ENCODE assay signal across 22 mouse cellular contexts in genomic region chr6:117067541-117068305, GRCm38 (mm10).
DNase-seq lines count a peak whose midpoint lies in the region; ATAC-seq and TF ChIP-seq lines count a peak whose summit lies in the region.
"Had no signal": no experiment of that assay in that cellular context is flagged by ENCODE, and none has a peak within 500 bp of the region (broad histone marks: within the 10 kb centered on the region; RNA-seq: fewer than 3 reads in every experiment).

No protein-coding gene starts in this region.

- TF ChIP-seq CTCF in lung, postnatal 0 days (IDR thresholded peaks at IDR 0.05), result no peak

- H3K4me2 ChIP-seq in hindbrain, embryonic 14.5 days (replicated peaks), result no peak overlapping the region
- H3K4me2 ChIP-seq in embryonic facial prominence, embryonic 12.5 days (replicated peaks), result no peak overlapping the region
- H3K4me2 ChIP-seq in lung, postnatal 0 days (replicated peaks; ENCODE audit: low read depth, low read length), result no peak overlapping the region
- H3K4me2 ChIP-seq: hindbrain, embryonic 12.5 days; intestine, embryonic 15.5 days; liver, embryonic 12.5 days; midbrain, embryonic 13.5 days; neural tube, embryonic 12.5 days had no signal

- no peak for TF ChIP-seq EP300 in lung, postnatal 0 days (IDR thresholded peaks at IDR 0.05)

- no peaks in the 10 kb centered on the region for H3K4me1 ChIP-seq in hindbrain, embryonic 10.5 days (replicated peaks)
- no peaks in the 10 kb centered on the region for H3K4me1 ChIP-seq in hindbrain, embryonic 14.5 days (replicated peaks; ENCODE audit: control insufficient read depth, insufficient read depth, low read length)
- peaks cover 17% of the 10 kb centered on the region for H3K4me1 ChIP-seq in embryonic facial prominence, embryonic 12.5 days
- no peaks in the 10 kb centered on the region for H3K4me1 ChIP-seq in lung, postnatal 0 days (ENCODE audit: insufficient read depth, low read depth, low read length)
- H3K4me1 ChIP-seq: hindbrain, embryonic 12.5 days; intestine, embryonic 15.5 days; liver, embryonic 12.5 days; midbrain, embryonic 13.5 days; neural tube, embryonic 12.5 days had no signal

- no peak overlapping the region for H3K4me3 ChIP-seq in hindbrain, embryonic 10.5 days
- H3K4me3 ChIP-seq in hindbrain, embryonic 14.5 days (replicated peaks; ENCODE audit: low read length), result no peak overlapping the region
- no peak overlapping the region for H3K4me3 ChIP-seq in embryonic facial prominence, embryonic 12.5 days
- H3K4me3 ChIP-seq in lung, postnatal 0 days (ENCODE audit: low read depth, low read length), result no peak overlapping the region
- H3K4me3 ChIP-seq: heart, adult 2 months; hindbrain, embryonic 12.5 days; intestine, embryonic 15.5 days; liver, embryonic 12.5 days; midbrain, embryonic 13.5 days; neural tube, embryonic 12.5 days had no signal

- no peak overlapping the region for H3K27ac ChIP-seq in hindbrain, embryonic 10.5 days
- H3K27ac ChIP-seq in hindbrain, embryonic 14.5 days, result no peak overlapping the region
- peak overlapping the region; percentile 81 for H3K27ac ChIP-seq in embryonic facial prominence, embryonic 12.5 days
- no peak overlapping the region for H3K27ac ChIP-seq in lung, postnatal 0 days (ENCODE audit: low read length)
- H3K27ac ChIP-seq: heart, adult 2 months; hindbrain, embryonic 12.5 days; intestine, embryonic 15.5 days; liver, embryonic 12.5 days; macrophage; midbrain, embryonic 13.5 days; neural tube, embryonic 12.5 days had no signal

- H3K27me3 ChIP-seq in hindbrain, embryonic 10.5 days (ENCODE audit: insufficient read depth, poor library complexity, severe bottlenecking), result no peaks in the 10 kb centered on the region
- H3K27me3 ChIP-seq in hindbrain, embryonic 14.5 days (ENCODE audit: control insufficient read depth, insufficient read depth, low read length), result no peaks in the 10 kb centered on the region
- no peaks in the 10 kb centered on the region for H3K27me3 ChIP-seq in embryonic facial prominence, embryonic 12.5 days
- H3K27me3 ChIP-seq in lung, postnatal 0 days (replicated peaks; ENCODE audit: insufficient read depth, low read length), result no peaks in the 10 kb centered on the region
- H3K27me3 ChIP-seq: hindbrain, embryonic 12.5 days; intestine, embryonic 15.5 days; liver, embryonic 12.5 days; midbrain, embryonic 13.5 days; neural tube, embryonic 12.5 days had no signal

- peak; percentile 32 for DNase-seq in hindbrain, embryonic 10.5 days (ENCODE audit: low spot score)
- DNase-seq in hindbrain, embryonic 14.5 days (ENCODE audit: low spot score), result no peak
- peak; percentile 63 for DNase-seq in hindlimb bud, embryonic 11.5 days (ENCODE audit: extremely low spot score, low read depth, low spot score)
- DNase-seq in mesoderm, embryonic 11.5 days (ENCODE audit: low read depth, low spot score), result peak; percentile 38
- no peak for DNase-seq in frontal cortex, postnatal 36 days (ENCODE audit: low spot score in 2 of 2)
- DNase-seq in lung, postnatal 0 days (ENCODE audit: low spot score), result no peak
- no peak for DNase-seq in frontal cortex, postnatal 14 days (ENCODE audit: low spot score in 2 of 2)
- DNase-seq: adrenal gland, adult 2 months; B cell, adult 2 months; cerebellum, adult 2 months; gastrocnemius, postnatal 14 days; heart, adult 2 months; lung, adult 2 months; right cerebral cortex, adult 18-20 months; thymus, postnatal 25 days had no signal

- 69% methylated on average over 9 of the region's 9 CpGs for WGBS in hindbrain, embryonic 10.5 days
- WGBS in hindbrain, embryonic 14.5 days, result 78% methylated on average over 9 of the region's 9 CpGs
- 32% methylated on average over 9 of the region's 9 CpGs for WGBS in embryonic facial prominence, embryonic 12.5 days
- WGBS in lung, postnatal 0 days, result 63% methylated on average over 9 of the region's 9 CpGs

- no peaks in the 10 kb centered on the region for H3K36me3 ChIP-seq in hindbrain, embryonic 10.5 days
- H3K36me3 ChIP-seq in hindbrain, embryonic 14.5 days (replicated peaks; ENCODE audit: control insufficient read depth, insufficient read depth), result no peaks in the 10 kb centered on the region
- H3K36me3 ChIP-seq in embryonic facial prominence, embryonic 12.5 days, result no peaks in the 10 kb centered on the region
- H3K36me3 ChIP-seq in lung, postnatal 0 days (ENCODE audit: insufficient read depth, low read length), result no peaks in the 10 kb centered on the region
- H3K36me3 ChIP-seq: hindbrain, embryonic 12.5 days; intestine, embryonic 15.5 days; liver, embryonic 12.5 days; midbrain, embryonic 13.5 days; neural tube, embryonic 12.5 days had no signal

- H3K9ac ChIP-seq in hindbrain, embryonic 14.5 days, result no peak overlapping the region
- no peak overlapping the region for H3K9ac ChIP-seq in embryonic facial prominence, embryonic 12.5 days
- no peak overlapping the region for H3K9ac ChIP-seq in lung, postnatal 0 days (replicated peaks; ENCODE audit: low read depth)
- H3K9ac ChIP-seq: hindbrain, embryonic 12.5 days; intestine, embryonic 15.5 days; liver, embryonic 12.5 days; midbrain, embryonic 13.5 days; neural tube, embryonic 12.5 days had no signal

- no peak for ATAC-seq in hindbrain, embryonic 14.5 days (ENCODE audit: low FRiP score)
- peak; percentile 52; the same call in 1 of the 2 replicates for ATAC-seq in embryonic facial prominence, embryonic 12.5 days (ENCODE audit: insufficient number of reproducible peaks, insufficient read depth, low FRiP score, low TSS enrichment)
- ATAC-seq in lung, postnatal 0 days, result no peak
- ATAC-seq: intestine, embryonic 15.5 days; liver, embryonic 12.5 days; midbrain, embryonic 13.5 days had no signal

- no peaks in the 10 kb centered on the region for H3K9me3 ChIP-seq in hindbrain, embryonic 10.5 days
- no peaks in the 10 kb centered on the region for H3K9me3 ChIP-seq in hindbrain, embryonic 14.5 days (ENCODE audit: control insufficient read depth, low read length)
- H3K9me3 ChIP-seq in embryonic facial prominence, embryonic 12.5 days, result no peaks in the 10 kb centered on the region
- H3K9me3 ChIP-seq in lung, postnatal 0 days (ENCODE audit: low read length), result no peaks in the 10 kb centered on the region
- H3K9me3 ChIP-seq: hindbrain, embryonic 12.5 days; intestine, embryonic 15.5 days; liver, embryonic 12.5 days; midbrain, embryonic 13.5 days; neural tube, embryonic 12.5 days had no signal

Comparison
In these comparisons a context has a peak if more than half of its experiments do, and no peak if none do; other contexts are left out.
1. DNase-seq: peak in hindbrain, embryonic 10.5 days (single experiment), hindlimb bud, embryonic 11.5 days (single experiment) and mesoderm, embryonic 11.5 days (single experiment); none in hindbrain, embryonic 14.5 days (single experiment), frontal cortex, postnatal 36 days (0 of 2), lung, postnatal 0 days (single experiment) and frontal cortex, postnatal 14 days (0 of 2).